19 mouse cellular contexts compared by ENCODE assay signal in genomic region chr7:110822055-110822454, GRCm38 (mm10). TPM values are rescaled to one million over a fixed set of nuclear protein-coding genes. Genes with fewer than 3 reads are reported as not detected.
DNase-seq lines count a peak whose midpoint lies in the region; ATAC-seq and TF ChIP-seq lines count a peak whose summit lies in the region.
"Had no signal": no experiment of that assay in that cellular context is flagged by ENCODE, and none has a peak within 500 bp of the region (broad histone marks: within the 10 kb centered on the region; RNA-seq: fewer than 3 reads in every experiment).

No protein-coding gene starts in this region.

- H3K79me2 ChIP-seq in macrophage (ENCODE audit: inconsistent target): no peaks in the 10 kb centered on the region

- no peaks in the 10 kb centered on the region for H3K9me3 ChIP-seq in heart, embryonic 15.5 days (replicated peaks)
- no peaks in the 10 kb centered on the region for H3K9me3 ChIP-seq in limb, embryonic 12.5 days
- no peaks in the 10 kb centered on the region for H3K9me3 ChIP-seq in limb, embryonic 10.5 days (replicated peaks)
- H3K9me3 ChIP-seq: forebrain, embryonic 13.5 days; G1E; lung, embryonic 15.5 days; midbrain, embryonic 12.5 days; neural tube, embryonic 12.5 days had no signal

- WGBS in heart, embryonic 15.5 days: 51% methylated on average over 4 of the region's 4 CpGs
- 38% methylated on average over 4 of the region's 4 CpGs for WGBS in limb, embryonic 12.5 days
- 75% methylated on average over 4 of the region's 4 CpGs for WGBS in limb, embryonic 10.5 days
- WGBS in macrophage (ENCODE audit: missing documents): 92% methylated on average over 4 of the region's 4 CpGs

- intact Hi-C loops in gastrocnemius, adult 2 months (cut with DNase I): no loop called here
- intact Hi-C loops in heart, postnatal 10 days (cut with DNase I): no loop called here

- TF ChIP-seq CTCF in gastrocnemius, adult 2 months (IDR thresholded peaks at IDR 0.05): no peak

- ATAC-seq in heart, embryonic 15.5 days (replicated peaks; ENCODE audit: insufficient number of reproducible peaks, insufficient read depth, low FRiP score, low read depth): no peak
- no peak for ATAC-seq in limb, embryonic 12.5 days (ENCODE audit: insufficient number of reproducible peaks, insufficient read depth, low FRiP score, low TSS enrichment, low read depth)
- ATAC-seq: forebrain, embryonic 13.5 days; inflammation-experienced regulatory T-cells, adult 6 months had no signal

- H3K27me3 ChIP-seq in heart, embryonic 15.5 days: no peaks in the 10 kb centered on the region
- no peaks in the 10 kb centered on the region for H3K27me3 ChIP-seq in limb, embryonic 12.5 days
- no peaks in the 10 kb centered on the region for H3K27me3 ChIP-seq in limb, embryonic 10.5 days (ENCODE audit: low read depth, poor library complexity, severe bottlenecking)
- H3K27me3 ChIP-seq: forebrain, embryonic 13.5 days; lung, embryonic 15.5 days; midbrain, embryonic 12.5 days; neural tube, embryonic 12.5 days had no signal

- no peak for DNase-seq in gastrocnemius, adult 2 months
- DNase-seq in gastrocnemius, adult 18-20 months (ENCODE audit: low spot score): no peak
- DNase-seq in heart, postnatal 10 days: no peak
- no peak for DNase-seq in limb, embryonic 10.5 days (ENCODE audit: low spot score)
- DNase-seq in thymus, postnatal 14 days: no peak
- DNase-seq: embryo, embryonic 11 days; thymus, postnatal 25 days had no signal

- H3K4me2 ChIP-seq in heart, embryonic 15.5 days: no peak overlapping the region
- H3K4me2 ChIP-seq in limb, embryonic 12.5 days: no peak overlapping the region
- H3K4me2 ChIP-seq: forebrain, embryonic 13.5 days; lung, embryonic 15.5 days; midbrain, embryonic 12.5 days; neural tube, embryonic 12.5 days had no signal

- peak overlapping the region; percentile 73 for H3K27ac ChIP-seq in gastrocnemius, adult 2 months
- H3K27ac ChIP-seq in heart, embryonic 15.5 days: peak overlapping the region; percentile 78
- 0 out of 2 replicates have a peak overlapping the region, but pooled peaks have one; percentile 0 for H3K27ac ChIP-seq in limb, embryonic 12.5 days
- no peak overlapping the region for H3K27ac ChIP-seq in limb, embryonic 10.5 days
- H3K27ac ChIP-seq in macrophage: peak overlapping the region; percentile 91
- H3K27ac ChIP-seq: forebrain, embryonic 13.5 days; liver, embryonic 14.5 days; lung, embryonic 15.5 days; midbrain, embryonic 12.5 days; neural tube, embryonic 12.5 days had no signal

- no peak overlapping the region for H3K4me3 ChIP-seq in gastrocnemius, adult 2 months
- no peak overlapping the region for H3K4me3 ChIP-seq in heart, embryonic 15.5 days
- H3K4me3 ChIP-seq in limb, embryonic 12.5 days (replicated peaks): no peak overlapping the region
- no peak overlapping the region for H3K4me3 ChIP-seq in limb, embryonic 10.5 days
- H3K4me3 ChIP-seq in macrophage (ENCODE audit: inconsistent target): no peak overlapping the region
- H3K4me3 ChIP-seq: erythroblast, embryonic 14.5 days; forebrain, embryonic 13.5 days; lung, embryonic 15.5 days; midbrain, embryonic 12.5 days; neural tube, embryonic 12.5 days had no signal

- peaks cover 15% of the 10 kb centered on the region; the same call in 1 of the 2 replicates for H3K36me3 ChIP-seq in heart, embryonic 15.5 days
- peaks cover 32% of the 10 kb centered on the region for H3K36me3 ChIP-seq in limb, embryonic 12.5 days
- H3K36me3 ChIP-seq in limb, embryonic 10.5 days: peaks cover 34% of the 10 kb centered on the region
- H3K36me3 ChIP-seq in macrophage (ENCODE audit: inconsistent target): peaks cover 21% of the 10 kb centered on the region; the same call in 1 of the 2 replicates

- no peak overlapping the region; the same call in 1 of the 2 replicates for H3K9ac ChIP-seq in heart, embryonic 15.5 days
- no peak overlapping the region for H3K9ac ChIP-seq in limb, embryonic 12.5 days (replicated peaks)
- H3K9ac ChIP-seq: forebrain, embryonic 13.5 days; liver, embryonic 14.5 days; lung, embryonic 15.5 days; midbrain, embryonic 12.5 days; neural tube, embryonic 12.5 days had no signal

- H3K4me1 ChIP-seq in heart, embryonic 15.5 days (replicated peaks): peaks cover 51% of the 10 kb centered on the region
- H3K4me1 ChIP-seq in limb, embryonic 12.5 days (replicated peaks): peaks cover 8% of the 10 kb centered on the region
- no peaks in the 10 kb centered on the region for H3K4me1 ChIP-seq in limb, embryonic 10.5 days
- H3K4me1 ChIP-seq: forebrain, embryonic 13.5 days; midbrain, embryonic 12.5 days had no signal

RNA-seq across cellular contexts. Expression of gene Rnf141, which starts 22.2 kb away (rescaled TPM):
- total RNA-seq in gastrocnemius, adult 2 months (2021): 10 to 100 TPM; 20.1 to 21.4 TPM
- 10 to 100 TPM; 19.3 to 23.7 TPM for total RNA-seq in gastrocnemius, adult 18-20 months (2021)
- 30.0 and 31.0 TPM in 2 replicates for polyA plus RNA-seq in heart, embryonic 15.5 days (2015; fragmentation: Nextera tagmentation; extraction: Ambion mirVana)
- total RNA-seq in heart, postnatal 10 days (2021): 10 to 100 TPM; 50.4 to 51.2 TPM
- 17.6 and 20.5 TPM in 2 replicates for polyA plus RNA-seq in limb, embryonic 12.5 days (2016; fragmentation: Nextera tagmentation; extraction: Ambion mirVana)
- polyA plus RNA-seq in limb, embryonic 10.5 days (2016; fragmentation: Nextera tagmentation; extraction: Ambion mirVana): 16.8 and 18.3 TPM in 2 replicates
- total RNA-seq in macrophage (2018; cell fraction: chromatin; rRNA removed): 100 to 1,000 TPM in 8 of 26 experiments, 10 to 100 TPM in 18; 31.4 to 143 (median 83.4) TPM
- total RNA-seq in macrophage (2018; cell fraction: cytosol; rRNA removed): 10 to 100 TPM; 29.4 to 73.9 (median 47.1) TPM
- 100 to 1,000 TPM in 5 of 26 experiments, 10 to 100 TPM in 21; 28.2 to 126 (median 70.2) TPM for total RNA-seq in macrophage (2018; cell fraction: nucleus; rRNA removed)
- polyA plus RNA-seq in macrophage (2018): 27.9 to 56.7 TPM (median 33.9 TPM) in 3 replicates

RNA-seq across cellular contexts. Expression of gene Lyve1, which starts 41.0 kb away (rescaled TPM):
- 1 to 10 TPM; 5.7 to 9.6 TPM for total RNA-seq in gastrocnemius, adult 2 months (2021)
- 1 to 10 TPM; 3.9 to 6.5 TPM for total RNA-seq in gastrocnemius, adult 18-20 months (2021)
- 11.9 and 13.2 TPM in 2 replicates for polyA plus RNA-seq in heart, embryonic 15.5 days (2015; fragmentation: Nextera tagmentation; extraction: Ambion mirVana)
- 10 to 100 TPM in 1 of 2 experiments, 1 to 10 TPM in 1; 9.6 to 18.9 TPM for total RNA-seq in heart, postnatal 10 days (2021)
- polyA plus RNA-seq in limb, embryonic 12.5 days (2016; fragmentation: Nextera tagmentation; extraction: Ambion mirVana): 0.14 and 1.1 TPM in 2 replicates
- 0.18 and 0.30 TPM in 2 replicates for polyA plus RNA-seq in limb, embryonic 10.5 days (2016; fragmentation: Nextera tagmentation; extraction: Ambion mirVana)
- not detected for total RNA-seq in macrophage (2018; cell fraction: chromatin; rRNA removed)
- total RNA-seq in macrophage (2018; cell fraction: cytosol; rRNA removed): under 1 TPM in 19 of 26 experiments, not detected in 7; 0.06 to 0.36 (median 0.19) TPM
- total RNA-seq in macrophage (2018; cell fraction: nucleus; rRNA removed): under 1 TPM in 4 of 26 experiments, not detected in 22; 0.17 to 0.89 (median 0.33) TPM
- 0.11 to 0.95 TPM (median 0.12 TPM) in 3 replicates for polyA plus RNA-seq in macrophage (2018)
- total RNA-seq: monocyte, adult 5-6 weeks had no signal
- polyA plus RNA-seq: G1E; inflammation-experienced regulatory T-cells, adult 6 months had no signal

RNA-seq across cellular contexts. Expression of gene Ampd3, which starts 54.0 kb away (rescaled TPM):
- total RNA-seq in gastrocnemius, adult 2 months (2021): 10 to 100 TPM in 1 of 2 experiments, 1 to 10 TPM in 1; 7.6 to 16.6 TPM
- 10 to 100 TPM; 10.8 to 15.2 TPM for total RNA-seq in gastrocnemius, adult 18-20 months (2021)
- polyA plus RNA-seq in heart, embryonic 15.5 days (2015; fragmentation: Nextera tagmentation; extraction: Ambion mirVana): 8.0 and 9.3 TPM in 2 replicates
- 10 to 100 TPM; 37.7 to 39.2 TPM for total RNA-seq in heart, postnatal 10 days (2021)
- 1.4 and 2.4 TPM in 2 replicates for polyA plus RNA-seq in limb, embryonic 12.5 days (2016; fragmentation: Nextera tagmentation; extraction: Ambion mirVana)
- polyA plus RNA-seq in limb, embryonic 10.5 days (2016; fragmentation: Nextera tagmentation; extraction: Ambion mirVana): 1.0 and 1.9 TPM in 2 replicates
- 100 to 1,000 TPM in 16 of 26 experiments, 10 to 100 TPM in 10; 73.4 to 834 (median 156) TPM for total RNA-seq in macrophage (2018; cell fraction: chromatin; rRNA removed)
- 100 to 1,000 TPM in 4 of 26 experiments, 10 to 100 TPM in 22; 22.3 to 172 (median 30.3) TPM for total RNA-seq in macrophage (2018; cell fraction: cytosol; rRNA removed)
- 100 to 1,000 TPM in 15 of 26 experiments, 10 to 100 TPM in 11; 35.2 to 511 (median 111) TPM for total RNA-seq in macrophage (2018; cell fraction: nucleus; rRNA removed)
- 28.1 to 43.7 TPM (median 33.5 TPM) in 3 replicates for polyA plus RNA-seq in macrophage (2018)
